Mouse (Mus musculus): ENCODE data around the gene Twf2.

DNA sequence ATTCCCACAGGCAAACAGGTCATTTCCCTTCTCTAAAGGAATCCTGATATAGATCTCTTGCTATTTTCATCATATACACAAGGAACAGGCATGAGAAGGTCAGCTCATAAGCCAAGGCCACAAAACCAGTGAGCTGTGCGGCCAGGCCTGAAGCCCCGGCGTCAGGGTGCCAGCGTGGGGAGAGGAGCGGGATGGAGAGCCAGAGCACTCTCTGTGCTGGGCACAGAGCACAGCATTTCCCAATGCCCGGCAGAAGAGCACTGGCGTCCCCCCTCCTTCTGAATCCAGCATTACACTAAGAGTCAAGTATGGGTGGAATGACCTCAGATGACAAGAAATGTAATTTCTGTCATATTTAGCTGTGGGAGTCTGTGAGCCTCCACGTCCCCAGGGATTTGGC lies 34.5 kb downstream of the Twf2 start:
- TF ChIP-seq CTCF (IDR thresholded peaks at IDR 0.05; ENCODE audit: extremely low read depth, insufficient read length, insufficient replicate concordance, low read depth, low read length) (no peak), POLR2A (IDR thresholded peaks at IDR 0.05; ENCODE audit: low read depth, low read length) (no peak)

All from small intestine, adult 2 months (tissue).